Mouse (Mus musculus) olfactory bulb, adult 2 months (tissue): Measurements from ENCODE around the gene Ap2m1.

Experiments
- CTCF ChIP-seq: fragments of 200-500 bp; IDR thresholded peaks from 2 replicates; pipeline ENCODE4 v1.5.1; 2012; ENCODE audit warnings: low read depth, mild to moderate bottlenecking, low read length, moderate library complexity; ENCODE audit not compliant: insufficient read depth
- POLR2A ChIP-seq: fragments of 200-500 bp; IDR thresholded peaks from 2 replicates; pipeline ENCODE4 v1.6.1; 2012; ENCODE audit warnings: mild to moderate bottlenecking, low read depth, low read length, moderate library complexity; ENCODE audit not compliant: insufficient read depth

- TF ChIP-seq CTCF = no peak
- no peak for TF ChIP-seq POLR2A
Observed at GRCm38 (mm10) chr16:20509349-20509748, 25.9 kb upstream of the Ap2m1 start.
